Mouse (Mus musculus) left cerebral cortex, adult 8-10 months (tissue): ENCODE results near the gene Lmf1. TPM values are rescaled to one million over a fixed set of nuclear protein-coding genes. Genes with fewer than 3 reads are reported as not detected.
A peak's percentile ranks its signal among the peaks of the same experiment; 100 is the strongest.

Source experiments
- DNase-seq, 2 experiments: peaks; one replicate each; pipeline ENCODE4 v3.0.0; 2022; ENCODE audit warnings: low spot score in 2 of 2
- total RNA-seq, 4 experiments: library from RNA; stranded (reverse); gene quantifications; 2 replicates each; pipeline ENCODE4 v1.2.4; 2022

The Lmf1 gene
- total RNA-seq, 4 experiments from 2014 or later, result 22.0 to 26.3 (median 24.6) TPM

GRCm38 (mm10) chr17:25688922-25689321, 110.0 kb downstream of the Lmf1 start:
- no peak for DNase-seq

GRCm38 (mm10) chr17:25696263-25696662, 117.4 kb downstream of the Lmf1 start:
- DNase-seq, result no peak

GRCm38 (mm10) chr17:25698446-25698845, 119.6 kb downstream of the Lmf1 start:
- peak in 1 of 2 experiments; percentile 58 for DNase-seq

- DNase-seq, result no peak
These were observed 122.1 kb downstream of the Lmf1 start for GRCm38 (mm10) chr17:25700863-25701496.

DNA sequence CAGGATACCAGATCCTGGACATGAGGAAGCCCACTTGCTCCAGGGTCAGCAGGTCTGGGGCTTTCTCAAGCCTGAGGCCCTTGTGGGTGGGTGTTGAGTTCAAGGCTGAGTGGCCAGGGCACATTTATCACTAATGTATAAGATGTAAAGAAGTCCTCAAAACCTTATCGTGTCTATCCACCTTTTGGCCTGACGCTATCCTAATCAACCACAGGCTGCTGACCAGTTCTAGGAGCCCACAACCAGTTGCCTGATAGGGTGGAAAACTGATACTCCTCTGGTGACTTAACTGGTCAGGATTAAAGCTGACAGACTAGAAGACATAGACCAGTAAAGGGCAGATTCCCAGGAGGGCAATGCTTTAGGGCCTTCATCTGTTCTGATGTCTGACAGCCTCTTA, 131.1 kb downstream of the Lmf1 start:
- DNase-seq, result no peak

GRCm38 (mm10) chr17:25711136-25711535, 132.3 kb downstream of the Lmf1 start:
- no peak for DNase-seq

Other genes starting within 250 kb of the Lmf1 start
- gene Tpsab1, start 233.5 kb upstream of the Lmf1 start, total RNA-seq, result not detected
- gene Tpsb2, start 212.8 kb upstream of the Lmf1 start, total RNA-seq, result not detected
- not detected for gene Tpsg1, start 209.8 kb upstream of the Lmf1 start, total RNA-seq
- gene Cacna1h, start 145.3 kb upstream of the Lmf1 start, total RNA-seq, result 10 to 100 TPM; 44.2 to 56.5 (median 50.2) TPM
- 1 to 10 TPM in 1 of 4 experiments, under 1 TPM in 3; 0.76 to 2.1 (median 0.87) TPM for gene Tekt4, start 124.5 kb upstream of the Lmf1 start, total RNA-seq
- 1 to 10 TPM; 1.4 to 1.7 (median 1.5) TPM for gene Sstr5, start 81.8 kb upstream of the Lmf1 start, total RNA-seq
- 10 to 100 TPM; 49.8 to 68.7 (median 54.9) TPM for gene Sox8, start 8.4 kb upstream of the Lmf1 start, total RNA-seq
- 100 to 1,000 TPM; 125 to 148 (median 137) TPM for gene Gng13, start 138.1 kb downstream of the Lmf1 start, total RNA-seq
- gene Chtf18, start 148.3 kb downstream of the Lmf1 start, total RNA-seq, result 1 to 10 TPM; 1.8 to 3.1 (median 2.1) TPM
- 10 to 100 TPM; 55.9 to 61.2 (median 58.2) TPM for gene Rpusd1, start 148.6 kb downstream of the Lmf1 start, total RNA-seq
- gene Mslnl, start 157.0 kb downstream of the Lmf1 start, total RNA-seq, result 1 to 10 TPM in 1 of 4 experiments, under 1 TPM in 3; 0.30 to 1.1 (median 0.70) TPM
- 1 to 10 TPM; 2.3 to 4.9 (median 2.6) TPM for gene Msln, start 175.3 kb downstream of the Lmf1 start, total RNA-seq
- 10 to 100 TPM; 32.1 to 40.6 (median 37.2) TPM for gene Narfl, start 194.7 kb downstream of the Lmf1 start, total RNA-seq
- 100 to 1,000 TPM; 120 to 140 (median 140) TPM for gene Haghl, start 206.6 kb downstream of the Lmf1 start, total RNA-seq
- gene Ccdc78, start 207.5 kb downstream of the Lmf1 start, total RNA-seq, result under 1 TPM in 3 of 4 experiments, not detected in 1; 0.37 to 0.84 (median 0.37) TPM
- gene Fam173a, start 213.8 kb downstream of the Lmf1 start, total RNA-seq, result 10 to 100 TPM; 83.6 to 99.1 (median 88.6) TPM
- gene AC134908.4, start 216.6 kb downstream of the Lmf1 start, total RNA-seq, result 1 to 10 TPM in 2 of 4 experiments, not detected in 2; 1.8 to 3.3 TPM
- 10 to 100 TPM; 83.0 to 89.4 (median 88.3) TPM for gene Metrn, start 218.1 kb downstream of the Lmf1 start, total RNA-seq
- gene Fbxl16, start 230.0 kb downstream of the Lmf1 start, total RNA-seq, result 100 to 1,000 TPM; 603 to 725 (median 681) TPM
- 10 to 100 TPM; 22.1 to 28.5 (median 26.8) TPM for gene Wdr24, start 244.5 kb downstream of the Lmf1 start, total RNA-seq
- gene Jmjd8, start 249.8 kb downstream of the Lmf1 start, total RNA-seq, result 10 to 100 TPM; 52.6 to 63.8 (median 56.4) TPM